Mouse (Mus musculus) splenic B cell, adult 2 months (primary cell): ENCODE measurements around the gene Acox3.

Experiments used
- DNase-seq: peaks from one replicate; pipeline ENCODE4 v3.0.0-alpha.2; 2011; ENCODE audit warnings: low read depth, low spot score
- H3K27me3 ChIP-seq: 2 replicates; pipeline ENCODE4 v1.6.1; 2012; ENCODE audit warnings: mild to moderate bottlenecking, low read length, moderate library complexity, mixed read lengths; ENCODE audit not compliant: control insufficient read depth, poor library complexity, insufficient read depth, severe bottlenecking
- H3K36me3 ChIP-seq: 2 replicates; pipeline ENCODE4 v1.6.1; 2012; ENCODE audit warnings: mild to moderate bottlenecking, low read length, moderate library complexity, mixed read lengths; ENCODE audit not compliant: control insufficient read depth, poor library complexity, insufficient read depth, severe bottlenecking

The Acox3 gene

GRCm38 (mm10) chr5:35641961-35642584 lies 59.2 kb downstream of the Acox3 start:
- H3K27me3 ChIP-seq, result no peaks in the 10 kb centered on the region
- H3K36me3 ChIP-seq, result no peaks in the 10 kb centered on the region
- no peak for DNase-seq

GRCm38 (mm10) chr5:35643401-35644048 lies 60.7 kb downstream of the Acox3 start:
- H3K36me3 ChIP-seq, result no peaks in the 10 kb centered on the region
- no peaks in the 10 kb centered on the region for H3K27me3 ChIP-seq
- no peak for DNase-seq

- no peaks in the 10 kb centered on the region for H3K27me3 ChIP-seq
- DNase-seq, result no peak
- no peaks in the 10 kb centered on the region for H3K36me3 ChIP-seq
These were observed 61.2 kb downstream of the Acox3 start for GRCm38 (mm10) chr5:35644082-35644481.

- no peaks in the 10 kb centered on the region for H3K27me3 ChIP-seq
- DNase-seq, result no peak
- no peaks in the 10 kb centered on the region for H3K36me3 ChIP-seq
These were observed 63.2 kb downstream of the Acox3 start for GRCm38 (mm10) chr5:35645938-35646493.

GRCm38 (mm10) chr5:35646927-35647326 lies 64.1 kb downstream of the Acox3 start:
- DNase-seq, result no peak
- H3K36me3 ChIP-seq, result no peaks in the 10 kb centered on the region
- no peaks in the 10 kb centered on the region for H3K27me3 ChIP-seq

- DNase-seq, result no peak
- H3K36me3 ChIP-seq, result no peaks in the 10 kb centered on the region
- no peaks in the 10 kb centered on the region for H3K27me3 ChIP-seq
These were observed 64.7 kb downstream of the Acox3 start for GRCm38 (mm10) chr5:35647562-35647961.

- H3K36me3 ChIP-seq, result no peaks in the 10 kb centered on the region
- no peak for DNase-seq
These were observed 65.4 kb downstream of the Acox3 start for GRCm38 (mm10) chr5:35648230-35648629.

GRCm38 (mm10) chr5:35652319-35652718 lies 69.5 kb downstream of the Acox3 start:
- DNase-seq, result no peak
- Histone ChIP-seq H3K27me3 (no peaks in the 10 kb centered on the region), H3K36me3 (no peaks in the 10 kb centered on the region)

More at GRCm38 (mm10) chr5:35648230-35648629, 65.4 kb downstream of the Acox3 start:
- no peaks in the 10 kb centered on the region for H3K27me3 ChIP-seq

- Histone ChIP-seq H3K27me3 (no peaks in the 10 kb centered on the region), H3K36me3 (no peaks in the 10 kb centered on the region)
- no peak for DNase-seq
These were observed 70.0 kb downstream of the Acox3 start for GRCm38 (mm10) chr5:35652872-35653271.

- no peaks in the 10 kb centered on the region for H3K27me3 ChIP-seq
- H3K36me3 ChIP-seq, result no peaks in the 10 kb centered on the region
- no peak for DNase-seq
These were observed 71.0 kb downstream of the Acox3 start for GRCm38 (mm10) chr5:35653743-35654395.

- Histone ChIP-seq H3K27me3 (no peaks in the 10 kb centered on the region), H3K36me3 (no peaks in the 10 kb centered on the region)
- peak; percentile 5 for DNase-seq
These were observed 73.1 kb downstream of the Acox3 start for GRCm38 (mm10) chr5:35655753-35656485.

- Histone ChIP-seq H3K36me3 (no peaks in the 10 kb centered on the region), H3K27me3 (no peaks in the 10 kb centered on the region)
- DNase-seq, result no peak
These were observed 76.7 kb downstream of the Acox3 start for GRCm38 (mm10) chr5:35659503-35659902.

GRCm38 (mm10) chr5:35661210-35661609 lies 78.4 kb downstream of the Acox3 start:
- DNase-seq, result no peak
- Histone ChIP-seq H3K36me3 (no peaks in the 10 kb centered on the region), H3K27me3 (no peaks in the 10 kb centered on the region)

- Histone ChIP-seq H3K36me3 (no peaks in the 10 kb centered on the region), H3K27me3 (no peaks in the 10 kb centered on the region)
- no peak for DNase-seq
These were observed 79.2 kb downstream of the Acox3 start for GRCm38 (mm10) chr5:35662021-35662545.
